Mouse (Mus musculus) forebrain, embryonic 14.5 days (tissue): ENCODE results near the gene Ubox5. TPM values are rescaled to one million over a fixed set of nuclear protein-coding genes. Genes with fewer than 3 reads are reported as not detected.

Experiments used
- ATAC-seq: fragments of 200-750 bp; cut with Nextera tagmentation; 2 replicates; pipeline ENCODE4 v1.8.0; 2017; ENCODE audit warnings: mild to moderate bottlenecking, moderate library complexity
- DNase-seq: peaks from one replicate; pipeline ENCODE4 v3.0.0-alpha.2; 2015; ENCODE audit warnings: low spot score
- H3K27ac ChIP-seq: fragments of 300-500 bp; sonication (generic); 2 replicates; pipeline ENCODE4 v1.5.1; 2014; ENCODE audit warnings: low read depth, mild to moderate bottlenecking, control low read depth, low read length, moderate library complexity
- H3K27me3 ChIP-seq: fragments of 300-500 bp; sonication (generic); replicated peaks from 2 replicates; pipeline ENCODE4 v1.6.1; 2014; ENCODE audit warnings: low read length, control low read depth, mixed read lengths; ENCODE audit not compliant: control insufficient read depth, insufficient read depth
- H3K36me3 ChIP-seq: fragments of 300-500 bp; sonication (generic); 2 replicates; pipeline ENCODE4 v1.6.1; 2014; ENCODE audit warnings: low read length, control low read depth; ENCODE audit not compliant: control insufficient read depth, insufficient read depth
- H3K4me1 ChIP-seq: fragments of 300-500 bp; sonication (generic); 2 replicates; pipeline ENCODE4 v1.6.1; 2014; ENCODE audit warnings: antibody characterized with exemption, low read length, control low read depth; ENCODE audit not compliant: control insufficient read depth, insufficient read depth
- H3K4me2 ChIP-seq: fragments of 300-500 bp; sonication (generic); 2 replicates; pipeline ENCODE4 v1.6.1; 2014; ENCODE audit warnings: mild to moderate bottlenecking, control low read depth, low read length
- H3K4me3 ChIP-seq: fragments of 300-500 bp; sonication (generic); 2 replicates; pipeline ENCODE4 v1.5.1; 2014; ENCODE audit warnings: low read depth, low read length, control low read depth
- H3K9ac ChIP-seq: fragments of 300-500 bp; sonication (generic); 2 replicates; pipeline ENCODE4 v1.6.1; 2014; ENCODE audit warnings: mild to moderate bottlenecking, low read length, control low read depth, moderate library complexity
- H3K9me3 ChIP-seq: fragments of 300-500 bp; sonication (generic); replicated peaks from 2 replicates; pipeline ENCODE4 v1.6.1; 2016; ENCODE audit warnings: low read length, control low read depth, mixed read lengths; ENCODE audit not compliant: control insufficient read depth
- WGBS: fragments of 180-500 bp; shearing (Covaris S2); extraction: QIAGEN DNeasy Blood & Tissue Kit; methylation state at CpG from one replicate; pipeline ENCODE4 v1.1.7; 2014; 5-methylcytosine and 5-hydroxymethylcytosine counted together
- polyA plus RNA-seq: library from polyadenylated mRNA; unstranded; fragments of >200 nt; fragmentation: Nextera tagmentation; extraction: Ambion mirVana; gene quantifications from 2 replicates; pipeline ENCODE4 v1.2.1, GENCODE M21; 2014

Gene Ubox5
- polyA plus RNA-seq, 1 experiment from 2014 or later = 14.9 TPM

DNA sequence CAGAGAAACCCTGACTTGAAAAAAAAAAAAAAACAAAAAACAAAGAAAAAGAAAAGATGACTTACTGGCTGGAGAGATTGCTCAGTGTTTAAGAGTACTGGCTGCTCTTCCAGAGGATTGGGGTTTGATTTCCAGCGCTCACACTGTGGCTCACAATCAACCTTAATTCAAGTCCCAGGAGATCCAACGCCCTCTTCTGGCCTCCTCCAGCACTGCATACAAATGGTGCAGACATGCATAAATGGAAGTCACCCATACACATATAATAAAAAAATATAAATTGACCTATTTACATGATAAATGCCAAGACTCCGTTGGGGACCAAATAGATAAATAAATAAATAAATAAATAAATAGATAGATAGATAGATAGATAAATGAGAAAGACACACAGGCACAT is 1.4 kb downstream of the Ubox5 start:
- no peak for ATAC-seq
- WGBS = 64% methylated on average over 3 of the region's 3 CpGs
- Histone ChIP-seq H3K4me2 (peak overlapping the region; percentile 70), H3K27me3 (no peaks in the 10 kb centered on the region), H3K4me1 (peaks cover 5% of the 10 kb centered on the region), H3K27ac (no peak overlapping the region), H3K4me3 (peak overlapping the region; percentile 100; the same call in 1 of the 2 replicates), H3K36me3 (peaks cover 16% of the 10 kb centered on the region), H3K9ac (no peak overlapping the region), H3K9me3 (no peaks in the 10 kb centered on the region)
- DNase-seq = no peak

DNA sequence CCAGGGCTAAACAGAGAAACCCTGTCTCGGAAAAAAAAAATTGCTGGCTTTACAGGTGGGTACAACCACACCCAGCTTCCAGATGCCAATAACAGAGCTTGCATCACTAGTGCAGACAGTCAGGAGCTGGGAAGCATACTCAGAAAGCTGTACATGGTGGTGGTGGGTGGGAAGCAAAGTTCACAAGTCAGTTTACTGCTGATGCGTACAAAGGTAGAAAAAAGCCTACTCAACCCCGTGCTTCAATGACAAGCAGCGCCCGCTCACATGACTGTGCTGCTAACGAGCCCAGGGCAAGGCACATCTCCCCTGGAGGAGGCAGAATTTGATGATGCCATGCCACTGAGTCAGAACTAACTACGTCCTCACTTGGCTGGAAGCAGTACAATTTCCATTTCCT is 10.9 kb downstream of the Ubox5 start:
- H3K27me3 ChIP-seq = no peaks in the 10 kb centered on the region
- WGBS = 74% methylated on average over 7 of the region's 7 CpGs
- H3K36me3 ChIP-seq = peaks cover 39% of the 10 kb centered on the region
- no peaks in the 10 kb centered on the region for H3K4me1 ChIP-seq
- no peak overlapping the region for H3K4me2 ChIP-seq
- H3K9ac ChIP-seq = no peak overlapping the region
- no peak overlapping the region for H3K27ac ChIP-seq
- H3K9me3 ChIP-seq = no peaks in the 10 kb centered on the region
- no peak overlapping the region for H3K4me3 ChIP-seq
- DNase-seq (no peak), ATAC-seq (no peak)

DNA sequence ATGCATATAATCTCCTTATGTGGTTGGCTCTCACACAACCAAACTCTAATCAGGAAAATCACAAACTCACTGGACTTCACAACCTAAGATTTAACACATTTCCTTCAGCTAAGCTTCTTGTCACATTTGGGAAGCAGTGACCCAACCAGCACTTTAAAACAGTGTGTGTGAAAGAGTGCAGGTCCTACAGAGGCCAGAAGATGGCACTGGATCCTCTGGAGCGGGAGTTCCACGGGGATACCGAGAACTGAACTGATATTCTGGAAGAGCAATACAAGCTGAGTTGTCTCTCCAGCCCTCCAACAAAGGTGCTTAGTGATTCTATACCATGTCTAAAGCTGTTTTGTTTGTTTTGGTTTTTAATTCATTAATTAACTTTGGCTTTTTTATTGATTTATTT is 16.7 kb downstream of the Ubox5 start:
- H3K36me3 ChIP-seq = peaks cover 32% of the 10 kb centered on the region
- no peaks in the 10 kb centered on the region for H3K4me1 ChIP-seq
- 69% methylated on average over 3 of the region's 3 CpGs for WGBS
- no peaks in the 10 kb centered on the region for H3K9me3 ChIP-seq
- ATAC-seq = no peak
- no peak overlapping the region for H3K9ac ChIP-seq
- H3K4me3 ChIP-seq = no peak overlapping the region
- H3K27ac ChIP-seq = no peak overlapping the region
- H3K4me2 ChIP-seq = no peak overlapping the region
- peak; percentile 33 for DNase-seq
- no peaks in the 10 kb centered on the region for H3K27me3 ChIP-seq

DNA sequence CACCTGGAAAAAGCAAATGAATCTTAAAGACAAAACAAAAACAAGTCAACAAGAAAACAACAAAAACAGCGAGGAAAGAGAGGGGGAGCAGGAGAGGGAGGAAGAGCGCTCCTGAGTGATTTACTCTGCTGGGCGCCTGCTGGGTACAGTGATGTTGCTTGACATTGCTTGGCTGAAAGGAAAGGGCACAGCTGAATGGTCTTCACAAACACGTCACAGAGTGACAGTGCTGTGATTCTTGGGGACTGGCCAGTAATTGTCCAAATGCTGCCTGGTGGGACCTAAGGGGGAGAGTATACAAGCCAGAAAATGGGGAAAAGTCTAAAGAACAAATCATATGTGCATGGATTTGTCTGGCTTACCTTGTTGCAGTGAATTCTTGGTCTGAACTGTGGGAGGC is 27.6 kb downstream of the Ubox5 start:
- Histone ChIP-seq H3K27ac (no peak overlapping the region), H3K4me3 (no peak overlapping the region), H3K9ac (no peak overlapping the region), H3K27me3 (no peaks in the 10 kb centered on the region), H3K4me1 (no peaks in the 10 kb centered on the region), H3K9me3 (no peaks in the 10 kb centered on the region), H3K36me3 (peaks cover 62% of the 10 kb centered on the region), H3K4me2 (no peak overlapping the region)
- 90% methylated on average over 4 of the region's 4 CpGs for WGBS
- DNase-seq (no peak), ATAC-seq (no peak)

GRCm38 (mm10) chr2:130598399-130598798 is 31.4 kb downstream of the Ubox5 start:
- Histone ChIP-seq H3K36me3 (peaks cover 76% of the 10 kb centered on the region), H3K4me3 (no peak overlapping the region)
- ATAC-seq = no peak

GRCm38 (mm10) chr2:130597601-130598010 is 32.2 kb downstream of the Ubox5 start:
- Histone ChIP-seq H3K27ac (no peak overlapping the region), H3K4me2 (no peak overlapping the region), H3K36me3 (peaks cover 71% of the 10 kb centered on the region), H3K27me3 (no peaks in the 10 kb centered on the region), H3K9me3 (no peaks in the 10 kb centered on the region), H3K4me3 (no peak overlapping the region), H3K4me1 (no peaks in the 10 kb centered on the region), H3K9ac (no peak overlapping the region)
- 14% methylated on average over 1 of the region's 1 CpGs for WGBS
- DNase-seq = peak; percentile 73
- no peak for ATAC-seq

More at GRCm38 (mm10) chr2:130598399-130598798, 31.4 kb downstream of the Ubox5 start:
- Histone ChIP-seq H3K27me3 (no peaks in the 10 kb centered on the region), H3K9me3 (no peaks in the 10 kb centered on the region), H3K27ac (no peak overlapping the region), H3K4me1 (no peaks in the 10 kb centered on the region), H3K4me2 (no peak overlapping the region), H3K9ac (no peak overlapping the region)
- 77% methylated on average over 3 of the region's 3 CpGs for WGBS
- DNase-seq = no peak

DNA sequence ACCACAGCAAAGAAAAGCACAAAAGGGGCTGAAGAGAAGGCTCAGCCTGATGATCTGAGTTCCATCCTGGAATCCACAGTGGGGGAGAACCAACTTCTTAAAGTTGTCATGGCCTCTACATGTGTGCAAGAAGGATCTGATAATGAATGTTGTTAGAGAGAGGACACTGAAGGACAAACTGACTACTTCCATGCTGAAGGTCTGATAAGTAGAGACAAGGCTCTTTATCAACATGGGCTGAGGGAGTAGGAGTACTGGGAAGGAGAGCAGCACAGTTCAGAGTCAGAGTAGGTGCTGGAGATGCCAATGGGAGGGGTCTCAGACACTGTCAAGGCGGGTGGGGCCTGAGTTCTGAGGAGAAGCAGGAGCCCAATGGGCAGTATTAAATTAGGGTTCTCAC is 34.2 kb downstream of the Ubox5 start:
- no peak for ATAC-seq
- no peak for DNase-seq
- H3K36me3 ChIP-seq = peaks cover 68% of the 10 kb centered on the region
- H3K9ac ChIP-seq = no peak overlapping the region
- no peaks in the 10 kb centered on the region for H3K9me3 ChIP-seq
- no peak overlapping the region for H3K4me3 ChIP-seq
- no peak overlapping the region for H3K27ac ChIP-seq
- no peaks in the 10 kb centered on the region for H3K4me1 ChIP-seq
- WGBS = 85% methylated on average over 1 of the region's 1 CpGs
- no peaks in the 10 kb centered on the region for H3K27me3 ChIP-seq
- no peak overlapping the region for H3K4me2 ChIP-seq

- no peaks in the 10 kb centered on the region for H3K4me1 ChIP-seq
- H3K27me3 ChIP-seq = no peaks in the 10 kb centered on the region
- WGBS = 97% methylated on average over 2 of the region's 2 CpGs
- no peak for ATAC-seq
- H3K9me3 ChIP-seq = no peaks in the 10 kb centered on the region
- peaks cover 34% of the 10 kb centered on the region for H3K36me3 ChIP-seq
- no peak overlapping the region for H3K27ac ChIP-seq
- no peak for DNase-seq
- H3K4me2 ChIP-seq = no peak overlapping the region
- H3K4me3 ChIP-seq = no peak overlapping the region
- H3K9ac ChIP-seq = no peak overlapping the region
Observed at GRCm38 (mm10) chr2:130591016-130591415, 38.8 kb downstream of the Ubox5 start.

DNA sequence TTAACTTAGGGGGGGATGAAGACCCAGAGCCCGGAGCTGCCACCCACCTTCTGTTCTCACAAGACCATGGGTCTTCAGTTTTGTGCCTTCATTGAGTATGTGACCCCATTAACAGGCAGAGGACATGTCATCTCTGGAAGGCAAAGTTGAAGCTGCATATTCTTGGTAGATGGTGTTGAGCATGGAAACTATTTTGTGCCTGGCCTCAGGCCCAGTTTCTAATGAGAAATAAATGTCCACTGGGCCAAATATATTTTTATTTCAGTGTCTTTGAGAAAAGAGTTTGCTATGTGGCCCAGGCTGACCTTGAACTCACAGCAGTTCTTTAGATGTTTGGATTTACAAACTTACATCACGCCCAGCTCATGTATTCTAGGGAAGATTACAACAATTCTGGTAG is 40.1 kb downstream of the Ubox5 start:
- peaks cover 25% of the 10 kb centered on the region for H3K36me3 ChIP-seq
- no peak for DNase-seq
- WGBS = 97% methylated on average over 2 of the region's 2 CpGs

More for the DNA sequence above, 40.1 kb downstream of the Ubox5 start:
- Histone ChIP-seq H3K4me3 (no peak overlapping the region), H3K27me3 (no peaks in the 10 kb centered on the region), H3K27ac (no peak overlapping the region), H3K9me3 (no peaks in the 10 kb centered on the region), H3K4me1 (no peaks in the 10 kb centered on the region), H3K9ac (no peak overlapping the region), H3K4me2 (no peak overlapping the region)
- ATAC-seq = no peak
